Mouse (Mus musculus): ENCODE data around the gene Ptprf. TPM values are rescaled to one million over a fixed set of nuclear protein-coding genes. Genes with fewer than 3 reads are reported as not detected.

Gene Ptprf
- polyA plus RNA-seq, 1 experiment from 2014 or later: 79.8 TPM

GRCm38 (mm10) chr4:118306113-118306696 lies 15.0 kb upstream of the Ptprf start:
- Histone ChIP-seq H3K9me3 (no peaks in the 10 kb centered on the region), H3K27ac (peak overlapping the region; percentile 66), H3K4me2 (peak overlapping the region; percentile 17; the same call in 1 of the 2 replicates), H3K4me1 (peaks cover 26% of the 10 kb centered on the region), H3K4me3 (no peak overlapping the region), H3K9ac (no peak overlapping the region), H3K36me3 (no peaks in the 10 kb centered on the region), H3K27me3 (no peaks in the 10 kb centered on the region)
- 44% methylated on average over 21 of the region's 21 CpGs for WGBS
- peak; percentile 56; the same call in 1 of the 2 replicates for ATAC-seq (ENCODE audit: insufficient number of reproducible peaks, insufficient read depth, low FRiP score, low TSS enrichment, low read depth)

DNA sequence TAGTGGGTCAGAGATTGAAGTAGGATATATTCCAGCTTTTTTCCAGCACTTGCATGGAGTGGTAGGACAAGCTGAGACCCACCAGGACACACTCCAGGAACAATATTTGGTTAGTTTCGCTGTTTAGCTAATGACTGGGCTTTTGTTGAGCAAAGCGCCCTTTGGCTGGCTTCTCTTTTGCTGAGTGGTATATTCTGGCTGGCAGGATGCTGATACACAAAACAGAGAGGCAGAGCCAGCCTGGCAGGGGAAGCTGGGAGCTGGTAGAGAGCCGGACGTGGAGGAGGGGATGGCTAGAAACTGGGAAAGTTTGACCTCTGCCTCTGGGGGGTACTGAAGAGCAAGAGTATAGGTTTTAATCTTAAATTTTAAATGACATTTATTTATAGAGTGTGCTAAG lies 13.8 kb upstream of the Ptprf start:
- no peaks in the 10 kb centered on the region for H3K36me3 ChIP-seq
- H3K27ac ChIP-seq: peak overlapping the region; percentile 66; the same call in 1 of the 2 replicates
- no peak overlapping the region for H3K4me2 ChIP-seq
- WGBS: 48% methylated on average over 4 of the region's 4 CpGs
- H3K4me1 ChIP-seq: peaks cover 26% of the 10 kb centered on the region
- H3K4me3 ChIP-seq: no peak overlapping the region
- no peaks in the 10 kb centered on the region for H3K27me3 ChIP-seq
- H3K9ac ChIP-seq: no peak overlapping the region
- no peak for ATAC-seq (ENCODE audit: insufficient number of reproducible peaks, insufficient read depth, low FRiP score, low TSS enrichment, low read depth)
- H3K9me3 ChIP-seq: no peaks in the 10 kb centered on the region

DNA sequence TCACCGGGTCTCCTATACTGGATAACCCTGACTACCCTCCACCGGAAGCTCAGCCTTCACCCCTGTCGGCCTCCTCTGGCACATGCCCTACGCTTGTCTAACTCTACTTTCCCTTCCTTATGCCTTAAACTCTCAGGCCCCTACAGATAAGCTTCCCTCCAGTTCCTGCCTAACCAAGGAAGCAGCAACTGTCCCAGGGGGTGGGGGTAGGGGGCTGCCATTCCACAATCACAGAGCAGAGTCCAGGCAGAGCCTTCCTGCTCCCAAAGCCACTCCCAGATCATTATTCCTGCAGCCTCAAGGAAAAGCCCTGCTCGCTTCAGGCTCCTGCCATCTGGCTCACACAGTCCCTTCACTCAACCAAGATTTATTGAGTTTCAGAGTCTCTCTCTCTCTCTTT lies 6.6 kb upstream of the Ptprf start:
- no peak overlapping the region for H3K9ac ChIP-seq
- peaks cover 17% of the 10 kb centered on the region for H3K4me1 ChIP-seq
- H3K36me3 ChIP-seq: no peaks in the 10 kb centered on the region
- H3K9me3 ChIP-seq: no peaks in the 10 kb centered on the region
- H3K4me2 ChIP-seq: no peak overlapping the region
- no peak overlapping the region for H3K27ac ChIP-seq
- H3K27me3 ChIP-seq: 0 out of 2 replicates have a peak, but pooled peaks cover 4% of the 10 kb centered on the region
- WGBS: 24% methylated on average over 5 of the region's 5 CpGs
- no peak overlapping the region for H3K4me3 ChIP-seq
- no peak for ATAC-seq (ENCODE audit: insufficient number of reproducible peaks, insufficient read depth, low FRiP score, low TSS enrichment, low read depth)

GRCm38 (mm10) chr4:118295651-118296561 lies 4.7 kb upstream of the Ptprf start:
- H3K36me3 ChIP-seq: no peaks in the 10 kb centered on the region
- WGBS: 53% methylated on average over 17 of the region's 17 CpGs
- H3K4me2 ChIP-seq: no peak overlapping the region
- H3K27ac ChIP-seq: no peak overlapping the region
- ATAC-seq (ENCODE audit: insufficient number of reproducible peaks, insufficient read depth, low FRiP score, low TSS enrichment, low read depth): no peak
- peaks cover 23% of the 10 kb centered on the region for H3K4me1 ChIP-seq
- H3K27me3 ChIP-seq: 0 out of 2 replicates have a peak, but pooled peaks cover 4% of the 10 kb centered on the region
- no peak overlapping the region for H3K4me3 ChIP-seq
- no peak overlapping the region for H3K9ac ChIP-seq
- H3K9me3 ChIP-seq: no peaks in the 10 kb centered on the region

DNA sequence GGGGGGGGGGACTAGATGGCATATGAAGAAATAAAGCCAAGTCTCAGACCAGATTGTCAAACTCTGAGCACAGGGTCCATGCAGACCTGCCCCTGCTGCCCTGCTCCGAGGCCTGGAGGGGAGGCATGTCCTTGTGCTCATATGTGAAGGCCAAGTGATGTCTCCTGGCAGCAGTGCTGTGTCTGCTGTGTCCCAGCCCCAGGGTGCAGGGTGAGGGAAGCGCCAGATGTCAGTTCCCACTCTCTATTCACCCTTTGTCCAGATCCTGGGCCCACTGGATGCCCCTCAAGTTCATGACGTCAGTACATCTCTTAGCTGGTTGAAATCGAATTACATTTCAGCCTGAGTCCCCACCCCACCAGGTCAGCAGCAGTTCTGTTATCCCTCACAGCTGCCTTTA lies 3.6 kb upstream of the Ptprf start:
- Histone ChIP-seq H3K9ac (no peak overlapping the region; the same call in 1 of the 2 replicates), H3K27me3 (0 out of 2 replicates have a peak, but pooled peaks cover 4% of the 10 kb centered on the region), H3K9me3 (no peaks in the 10 kb centered on the region), H3K4me2 (no peak overlapping the region), H3K4me3 (no peak overlapping the region), H3K4me1 (peaks cover 25% of the 10 kb centered on the region), H3K27ac (no peak overlapping the region), H3K36me3 (no peaks in the 10 kb centered on the region)
- no peak for ATAC-seq (ENCODE audit: insufficient number of reproducible peaks, insufficient read depth, low FRiP score, low TSS enrichment, low read depth)
- 58% methylated on average over 4 of the region's 4 CpGs for WGBS

- no peak overlapping the region for H3K9ac ChIP-seq
- H3K4me1 ChIP-seq: peaks cover 41% of the 10 kb centered on the region
- no peak for ATAC-seq (ENCODE audit: insufficient number of reproducible peaks, insufficient read depth, low FRiP score, low TSS enrichment, low read depth)
- no peak overlapping the region for H3K4me2 ChIP-seq
- WGBS: 9% methylated on average over 11 of the region's 11 CpGs
- no peak overlapping the region for H3K4me3 ChIP-seq
- H3K9me3 ChIP-seq: no peaks in the 10 kb centered on the region
- H3K36me3 ChIP-seq: no peaks in the 10 kb centered on the region
- H3K27ac ChIP-seq: no peak overlapping the region
- H3K27me3 ChIP-seq: 0 out of 2 replicates have a peak, but pooled peaks cover 4% of the 10 kb centered on the region
Observed at GRCm38 (mm10) chr4:118292741-118293306, 1.6 kb upstream of the Ptprf start.

DNA sequence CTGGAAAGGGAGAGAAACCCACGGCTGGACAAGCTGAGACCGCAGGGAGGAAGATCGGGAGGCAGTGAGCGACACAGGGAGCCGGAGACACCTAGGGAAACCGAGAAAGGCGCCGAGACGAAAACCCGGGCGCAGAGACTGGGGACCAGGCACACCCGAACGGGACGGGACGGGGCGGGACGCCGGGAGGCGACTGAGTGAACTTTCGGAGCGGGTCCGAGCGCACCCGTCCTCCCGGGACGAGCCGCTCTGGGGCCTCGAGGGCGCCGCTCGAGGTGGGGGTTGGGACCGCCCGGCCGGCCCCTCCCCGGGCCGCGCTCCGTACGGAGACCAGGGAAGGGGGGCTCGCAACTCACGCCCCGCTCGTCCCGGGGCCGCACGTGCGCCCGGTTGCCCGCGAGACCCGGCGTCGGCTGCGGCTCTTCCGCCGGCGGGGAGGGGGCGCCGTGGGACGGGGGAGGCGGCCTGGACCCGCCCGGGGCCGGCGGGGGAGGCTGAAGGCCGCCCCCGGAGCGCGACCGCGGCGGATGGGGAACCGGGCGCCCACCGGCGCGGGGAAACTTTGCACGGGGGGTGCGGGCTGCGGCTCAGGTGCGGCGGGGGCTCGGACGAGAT lies 682 bp downstream of the Ptprf start:
- Histone ChIP-seq H3K9ac (peak overlapping the region; percentile 95), H3K4me2 (peak overlapping the region; percentile 69), H3K27me3 (no peaks in the 10 kb centered on the region), H3K27ac (peak overlapping the region; percentile 94), H3K4me3 (peak overlapping the region; percentile 85), H3K9me3 (no peaks in the 10 kb centered on the region), H3K4me1 (peaks cover 53% of the 10 kb centered on the region), H3K36me3 (peaks cover 17% of the 10 kb centered on the region)
- no peak for ATAC-seq (ENCODE audit: insufficient number of reproducible peaks, insufficient read depth, low FRiP score, low TSS enrichment, low read depth)
- WGBS: under 1% methylated on average over 76 of the region's 84 CpGs

- ATAC-seq (ENCODE audit: insufficient number of reproducible peaks, insufficient read depth, low FRiP score, low TSS enrichment, low read depth): peak; percentile 48
- Histone ChIP-seq H3K27me3 (no peaks in the 10 kb centered on the region), H3K9me3 (no peaks in the 10 kb centered on the region), H3K9ac (peak overlapping the region; percentile 95), H3K4me3 (peak overlapping the region; percentile 85), H3K4me2 (peak overlapping the region; percentile 69), H3K36me3 (peaks cover 22% of the 10 kb centered on the region), H3K4me1 (peaks cover 54% of the 10 kb centered on the region), H3K27ac (peak overlapping the region; percentile 94)
- 1% methylated on average over 12 of the region's 12 CpGs for WGBS
Observed at GRCm38 (mm10) chr4:118289960-118290415, 1.2 kb downstream of the Ptprf start.

DNA sequence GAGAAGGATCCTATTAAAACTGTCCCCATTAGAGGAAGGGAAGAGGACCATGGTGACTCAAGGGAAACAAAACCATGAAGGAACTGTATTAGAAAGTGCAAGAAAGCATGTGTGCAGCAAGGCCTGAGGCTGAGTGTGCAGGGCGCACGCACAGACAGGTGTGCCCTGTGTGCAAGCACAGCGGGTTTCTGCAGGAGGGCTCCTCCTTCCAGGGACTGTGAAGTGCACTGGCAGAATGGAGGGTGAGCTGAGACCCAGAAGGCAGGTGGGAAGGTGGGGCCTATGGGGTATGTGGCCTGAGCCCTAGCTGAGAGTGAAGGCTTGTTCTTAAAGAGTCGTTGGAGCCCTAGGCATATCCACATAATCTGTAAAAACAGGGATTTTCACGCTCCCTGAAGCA lies 1.9 kb downstream of the Ptprf start:
- H3K4me1 ChIP-seq: peaks cover 54% of the 10 kb centered on the region
- peaks cover 28% of the 10 kb centered on the region for H3K36me3 ChIP-seq
- ATAC-seq (ENCODE audit: insufficient number of reproducible peaks, insufficient read depth, low FRiP score, low TSS enrichment, low read depth): no peak
- H3K27ac ChIP-seq: peak overlapping the region; percentile 94
- 39% methylated on average over 5 of the region's 5 CpGs for WGBS
- no peaks in the 10 kb centered on the region for H3K9me3 ChIP-seq
- no peaks in the 10 kb centered on the region for H3K27me3 ChIP-seq
- H3K9ac ChIP-seq: peak overlapping the region; percentile 95
- peak overlapping the region; percentile 69 for H3K4me2 ChIP-seq
- peak overlapping the region; percentile 85 for H3K4me3 ChIP-seq

- WGBS: 58% methylated on average over 6 of the region's 6 CpGs
- Histone ChIP-seq H3K9me3 (no peaks in the 10 kb centered on the region), H3K4me1 (peaks cover 54% of the 10 kb centered on the region), H3K27ac (peak overlapping the region; percentile 94; the same call in 1 of the 2 replicates), H3K9ac (peak overlapping the region; percentile 95; the same call in 1 of the 2 replicates), H3K36me3 (peaks cover 35% of the 10 kb centered on the region), H3K4me3 (peak overlapping the region; percentile 85), H3K27me3 (no peaks in the 10 kb centered on the region), H3K4me2 (peak overlapping the region; percentile 69)
- ATAC-seq (ENCODE audit: insufficient number of reproducible peaks, insufficient read depth, low FRiP score, low TSS enrichment, low read depth): no peak
Observed at GRCm38 (mm10) chr4:118288531-118288930, 2.7 kb downstream of the Ptprf start.

DNA sequence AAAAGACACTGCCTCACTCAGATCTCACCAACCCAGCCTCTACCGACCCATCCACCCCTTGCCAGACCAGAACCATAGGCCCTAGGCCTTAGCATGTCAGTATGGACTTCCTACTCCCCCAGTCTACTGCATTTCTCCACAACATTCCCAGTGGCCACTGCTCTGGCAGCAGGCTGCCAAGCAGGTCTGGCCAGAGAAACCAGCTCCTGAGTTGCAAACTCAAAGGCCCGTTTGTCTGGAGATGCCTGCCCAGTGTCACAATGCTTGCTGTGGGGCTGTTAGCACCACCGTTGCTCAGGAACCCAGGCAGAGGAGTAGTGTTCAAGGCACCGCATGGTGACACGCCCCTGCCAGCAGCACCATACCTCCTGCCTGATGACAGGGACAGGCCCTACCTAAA lies 5.0 kb downstream of the Ptprf start:
- Histone ChIP-seq H3K4me2 (no peak overlapping the region), H3K9me3 (no peaks in the 10 kb centered on the region), H3K27ac (no peak overlapping the region), H3K9ac (no peak overlapping the region), H3K27me3 (no peaks in the 10 kb centered on the region), H3K4me1 (peaks cover 67% of the 10 kb centered on the region), H3K36me3 (peaks cover 58% of the 10 kb centered on the region), H3K4me3 (no peak overlapping the region)
- WGBS: 73% methylated on average over 5 of the region's 5 CpGs
- no peak for ATAC-seq (ENCODE audit: insufficient number of reproducible peaks, insufficient read depth, low FRiP score, low TSS enrichment, low read depth)

All from embryonic facial prominence, embryonic 13.5 days (tissue).